Mouse (Mus musculus) kidney, postnatal 25 days (tissue): Measurements from ENCODE around the gene Cd101.

ENCODE experiments used
- DNase-seq, 2 experiments: peaks; one replicate each; pipeline ENCODE4 v3.0.0; 2021; ENCODE audit warnings: mixed read lengths in 2 of 2

Gene Cd101

DNA sequence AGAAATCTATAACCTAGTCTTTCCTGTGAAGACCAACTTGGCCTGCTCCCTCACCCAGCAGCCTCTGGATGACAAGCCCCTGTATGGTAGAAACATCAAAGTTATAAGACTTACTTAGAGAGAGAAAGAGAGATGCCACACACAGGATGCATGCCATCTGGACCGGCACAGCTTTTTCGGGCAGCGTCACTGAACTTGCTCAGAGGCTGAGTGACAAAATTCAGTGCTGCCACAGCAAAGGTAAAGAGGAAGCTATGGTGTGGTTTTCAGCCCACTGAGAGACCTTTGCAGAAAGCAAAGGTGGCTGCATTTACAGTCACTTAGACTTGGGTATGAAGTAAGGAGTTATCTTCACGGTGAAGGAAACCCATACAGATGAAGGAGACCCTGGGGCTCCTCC lies at the start of gene Cd101:
Gene Cd101 (minus strand): TSS at position 218 of the 400 bp plus-strand sequence.
- no peak for DNase-seq

DNA sequence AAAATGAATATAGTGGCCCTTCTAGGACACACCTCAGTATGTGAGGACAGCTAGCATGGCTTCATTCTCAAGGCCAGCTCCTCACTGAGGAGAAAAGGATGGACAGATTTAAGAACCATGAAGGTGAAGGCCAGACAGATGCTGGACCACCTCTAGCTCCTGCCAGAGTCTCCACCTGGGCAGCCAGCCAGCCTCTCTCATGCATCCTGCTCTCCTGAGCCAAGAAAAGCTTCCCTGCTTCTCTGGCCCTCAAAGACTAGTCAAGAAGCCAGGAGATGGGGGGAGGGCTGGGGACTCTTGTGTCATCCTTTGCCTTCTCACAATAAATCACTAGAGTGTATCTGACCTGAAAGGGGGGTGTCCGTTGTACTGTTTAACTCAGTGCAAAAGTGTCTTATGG lies 49.0 kb upstream of the Cd101 start:
- peak; percentile 66 to 67 for DNase-seq

- peak in 1 of 2 experiments; percentile 35 for DNase-seq
These were observed 48.3 kb upstream of the Cd101 start for GRCm38 (mm10) chr3:101077710-101078100.

GRCm38 (mm10) chr3:101076966-101077709 lies 47.8 kb upstream of the Cd101 start:
- DNase-seq: peak; percentile 43 to 50

- no peak for DNase-seq
These were observed 46.5 kb upstream of the Cd101 start for GRCm38 (mm10) chr3:101075866-101076265.

DNA sequence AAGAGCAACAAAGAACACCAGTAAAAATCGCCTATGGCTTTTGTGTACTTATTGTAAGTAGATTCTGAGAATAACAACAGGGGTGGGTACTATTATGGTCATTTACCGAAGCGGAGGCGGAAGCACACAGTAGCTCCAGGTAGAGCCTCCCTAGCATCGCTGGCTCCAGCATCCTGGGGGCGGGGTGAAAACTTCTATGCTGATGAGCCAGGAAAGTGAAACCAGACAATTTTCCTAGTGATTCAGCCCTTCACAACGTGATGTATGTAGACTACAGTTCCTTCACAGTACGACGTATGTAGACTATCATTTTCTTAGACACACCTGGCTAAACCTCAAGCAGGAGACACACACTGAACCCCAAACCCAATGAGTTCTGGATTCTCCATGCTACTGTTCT lies 44.0 kb upstream of the Cd101 start:
- DNase-seq: no peak

DNA sequence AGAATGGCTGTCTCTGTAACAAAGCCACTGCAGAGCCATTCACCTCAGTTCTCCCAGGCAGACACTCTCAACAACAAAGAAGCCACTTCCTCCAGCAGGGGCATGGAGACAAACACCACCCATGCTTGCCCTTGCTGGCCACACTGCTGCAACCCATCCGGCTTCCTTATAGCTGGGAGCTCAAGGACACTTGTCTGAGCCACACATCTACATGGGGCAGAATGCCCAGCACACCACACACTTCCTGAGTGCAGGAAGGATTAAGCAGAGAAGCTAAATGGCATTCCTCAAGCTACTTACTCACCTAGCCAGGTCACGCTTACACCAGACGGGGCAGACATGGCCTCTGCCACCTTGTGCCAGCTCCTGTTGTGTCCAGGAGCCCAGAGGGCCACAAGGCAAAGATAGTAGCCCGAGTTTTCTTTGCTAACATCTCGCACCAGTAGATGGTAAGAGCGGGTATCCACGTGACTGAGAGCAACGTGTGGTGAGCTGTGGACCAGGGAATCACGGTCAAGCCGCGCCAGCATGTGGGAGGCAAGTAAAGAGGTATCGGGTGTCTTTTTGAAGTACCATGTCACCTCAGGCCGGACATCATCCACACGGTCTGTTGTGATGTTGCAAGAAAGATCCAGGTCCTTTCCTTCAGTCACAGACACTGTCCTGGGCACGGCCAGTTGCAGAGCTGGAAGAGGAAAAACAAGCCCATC lies 43.3 kb upstream of the Cd101 start:
- no peak for DNase-seq

DNA sequence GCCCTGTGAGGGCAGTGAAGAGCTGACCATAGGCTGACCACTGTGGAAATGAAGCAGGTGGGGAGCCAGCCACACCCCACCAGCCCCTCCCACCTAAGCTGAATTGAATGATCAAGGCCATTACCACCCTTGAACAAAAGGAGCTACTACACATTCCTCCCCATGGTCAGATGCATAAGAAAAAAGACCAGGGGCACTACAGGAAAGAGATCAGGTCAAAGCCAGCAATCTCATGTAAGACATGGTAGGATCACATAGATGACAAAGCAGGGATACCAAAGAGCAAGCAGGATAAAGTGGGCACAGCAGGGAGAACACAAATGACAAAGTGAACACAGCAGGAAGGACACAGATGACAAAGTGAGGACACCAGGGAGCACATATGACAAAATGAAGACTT lies 42.2 kb upstream of the Cd101 start:
- DNase-seq: no peak

DNA sequence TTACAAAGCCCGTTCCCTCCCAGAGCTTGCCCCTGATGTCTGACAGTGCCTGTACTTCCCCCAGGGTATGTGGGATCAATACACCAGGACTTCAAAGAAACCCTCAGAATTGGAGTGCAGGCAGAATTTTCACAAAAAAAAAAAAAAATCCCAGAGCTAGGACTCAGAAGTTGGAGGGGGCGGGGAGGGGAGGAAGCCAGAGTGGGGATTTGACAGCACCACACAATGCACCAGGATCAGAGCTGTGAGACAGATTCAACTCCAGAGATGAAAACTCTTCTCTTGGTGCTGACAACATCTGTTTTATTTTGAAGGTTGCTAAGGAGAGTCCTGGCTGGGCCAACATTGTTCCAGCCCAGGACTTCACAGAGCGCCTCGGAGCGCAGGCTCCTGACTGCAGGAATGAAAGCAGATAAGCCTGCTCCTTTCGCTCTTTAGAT lies 41.5 kb upstream of the Cd101 start:
- no peak for DNase-seq

DNA sequence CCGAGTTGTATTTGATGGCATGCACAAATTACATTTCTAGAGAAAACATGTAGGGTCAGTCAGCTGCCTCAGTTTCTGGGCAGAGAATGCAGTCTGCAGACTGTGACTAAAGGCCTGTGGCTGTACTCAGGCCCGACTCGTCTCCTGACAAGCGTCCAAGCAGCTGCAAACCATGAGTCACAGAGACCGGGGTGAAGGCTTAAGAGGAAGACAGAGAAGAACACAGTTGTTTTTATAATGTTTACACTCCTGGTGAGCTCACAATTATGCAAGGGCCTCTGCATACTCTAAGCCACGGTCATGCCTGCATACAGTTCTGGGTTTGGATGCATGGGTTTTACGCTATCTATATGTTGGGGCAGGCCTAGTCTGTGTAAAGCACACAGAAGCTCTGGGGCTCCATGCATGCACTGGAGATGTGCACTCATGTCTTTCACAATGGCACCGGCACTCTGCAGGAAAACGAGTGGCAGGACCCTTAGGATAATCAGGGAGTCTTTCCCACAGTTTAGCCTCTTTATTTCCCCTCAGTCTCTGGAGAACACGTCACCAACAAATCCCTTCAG lies 41.0 kb upstream of the Cd101 start:
- peak; percentile 33 to 53 for DNase-seq

GRCm38 (mm10) chr3:101068701-101069100 lies 39.3 kb upstream of the Cd101 start:
- DNase-seq: no peak

GRCm38 (mm10) chr3:101066175-101066574 lies 36.8 kb upstream of the Cd101 start:
- DNase-seq: no peak

DNA sequence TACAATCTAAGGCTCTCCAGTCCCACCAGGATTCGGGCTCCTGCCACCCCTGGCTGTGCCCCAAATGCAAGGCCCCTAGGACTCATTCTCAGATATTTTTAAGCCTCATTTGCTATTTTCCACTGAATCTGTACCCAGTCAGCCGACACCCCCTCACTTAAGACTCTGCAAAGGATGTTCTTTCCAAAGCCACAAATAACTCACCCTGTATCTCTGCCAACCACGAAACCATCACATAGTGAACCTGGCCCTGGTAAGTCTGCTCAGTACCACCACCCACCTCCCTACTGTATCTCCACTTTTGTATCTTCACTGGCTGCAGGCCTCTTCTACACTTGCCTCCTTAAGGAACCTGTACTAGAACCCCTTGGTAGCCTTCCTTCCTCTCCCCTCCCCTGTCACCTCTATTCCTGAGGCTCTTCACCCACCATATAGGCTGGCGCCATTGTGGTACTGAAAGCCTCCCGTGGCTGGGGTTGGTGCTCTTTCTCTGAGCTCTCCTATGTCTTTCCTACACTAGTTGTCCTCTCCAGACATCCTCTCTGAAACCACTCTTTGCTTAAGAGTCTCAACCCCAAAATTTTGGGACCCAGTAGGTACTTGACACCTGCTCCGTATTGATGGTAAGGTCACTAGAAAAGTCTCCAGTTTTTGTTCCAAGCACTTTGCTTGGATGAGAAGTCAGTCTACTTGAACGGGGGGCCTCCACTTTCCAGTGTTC lies 32.7 kb upstream of the Cd101 start:
- DNase-seq: no peak

DNA sequence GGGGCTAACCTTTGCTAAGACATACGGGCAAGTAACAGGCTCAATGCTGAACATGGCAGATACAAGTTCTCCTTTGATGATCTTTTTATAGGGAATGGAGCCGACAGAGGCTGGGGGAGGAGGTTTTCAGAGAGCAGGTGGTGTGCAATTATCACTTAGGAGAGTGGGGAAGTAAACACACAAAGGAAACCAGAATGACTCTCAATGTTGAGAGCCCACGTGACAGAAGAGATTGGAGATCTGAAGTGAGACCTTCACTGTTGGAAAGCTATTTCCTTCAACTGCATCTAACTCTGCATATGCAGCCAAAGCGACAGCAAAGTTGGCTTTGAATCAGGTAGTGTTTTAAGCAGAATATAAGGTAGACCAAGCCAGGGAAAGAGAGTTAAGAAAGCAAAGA lies 29.9 kb upstream of the Cd101 start:
- DNase-seq: peak in 1 of 2 experiments; percentile 12

GRCm38 (mm10) chr3:101058203-101058602 lies 28.8 kb upstream of the Cd101 start:
- no peak for DNase-seq

DNA sequence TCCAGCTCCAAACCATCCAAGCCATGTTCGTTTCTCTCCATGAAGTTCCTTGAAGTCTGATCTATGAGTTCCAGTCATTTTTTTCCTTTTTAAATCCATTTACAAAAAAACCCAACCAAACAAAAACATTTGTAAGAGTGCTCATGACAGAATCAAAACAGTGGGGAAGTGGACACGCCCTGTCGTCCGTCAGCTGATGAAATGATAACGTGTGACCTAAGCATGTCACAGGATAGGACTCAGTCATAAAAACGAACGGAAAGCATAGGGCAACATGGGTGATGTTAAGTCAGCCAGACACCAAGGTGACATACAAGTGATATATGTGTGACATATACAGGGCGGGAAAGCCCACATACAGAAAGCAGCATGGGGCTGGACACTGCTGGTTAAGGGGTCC lies 25.9 kb upstream of the Cd101 start:
- DNase-seq: no peak

GRCm38 (mm10) chr3:101051601-101052000 lies 22.2 kb upstream of the Cd101 start:
- peak in 1 of 2 experiments; percentile 31 for DNase-seq

DNA sequence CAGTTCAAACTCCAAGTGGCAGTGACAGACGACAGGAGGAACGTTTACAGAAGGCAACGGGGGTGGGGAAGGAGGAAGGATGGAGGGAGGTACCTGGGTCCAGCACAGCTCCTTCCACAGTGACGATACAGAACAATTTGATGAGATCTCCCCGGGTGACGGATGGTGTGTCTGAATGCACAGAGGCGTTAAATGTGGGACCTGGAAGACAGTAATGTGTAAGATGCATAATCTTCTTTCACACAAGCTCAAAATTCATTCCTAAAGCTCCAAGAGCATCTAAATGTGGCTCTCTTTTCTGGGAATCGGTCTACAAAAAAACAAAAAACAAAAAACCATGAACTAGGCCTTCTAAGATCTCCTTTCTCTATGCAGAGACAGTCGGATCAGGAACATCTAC lies 20.6 kb upstream of the Cd101 start:
- DNase-seq: no peak

DNA sequence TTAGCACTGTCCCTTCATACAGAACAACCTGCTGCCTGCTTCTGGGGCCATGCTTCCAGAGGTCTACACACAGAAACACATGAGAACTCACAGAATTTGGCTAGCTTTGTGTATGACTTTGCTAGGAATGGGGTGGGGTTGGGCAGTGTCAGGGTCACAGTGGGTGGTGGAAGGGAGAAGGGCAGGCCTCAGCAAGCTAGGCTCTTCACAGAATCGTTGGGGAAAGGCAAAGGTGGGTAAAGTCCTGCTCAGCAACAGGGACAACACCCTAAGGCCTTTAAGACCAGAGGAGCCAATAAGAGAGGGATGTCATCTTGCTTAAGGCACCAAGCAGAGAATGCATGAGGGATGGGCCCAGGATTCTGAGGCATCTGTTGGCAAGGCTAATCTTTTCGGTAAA lies 19.4 kb upstream of the Cd101 start:
- no peak for DNase-seq

GRCm38 (mm10) chr3:101047586-101048275 lies 18.4 kb upstream of the Cd101 start:
- peak; percentile 34 to 59 for DNase-seq

- peak in 1 of 2 experiments; percentile 36 for DNase-seq
These were observed 16.1 kb upstream of the Cd101 start for GRCm38 (mm10) chr3:101045431-101045830.

DNA sequence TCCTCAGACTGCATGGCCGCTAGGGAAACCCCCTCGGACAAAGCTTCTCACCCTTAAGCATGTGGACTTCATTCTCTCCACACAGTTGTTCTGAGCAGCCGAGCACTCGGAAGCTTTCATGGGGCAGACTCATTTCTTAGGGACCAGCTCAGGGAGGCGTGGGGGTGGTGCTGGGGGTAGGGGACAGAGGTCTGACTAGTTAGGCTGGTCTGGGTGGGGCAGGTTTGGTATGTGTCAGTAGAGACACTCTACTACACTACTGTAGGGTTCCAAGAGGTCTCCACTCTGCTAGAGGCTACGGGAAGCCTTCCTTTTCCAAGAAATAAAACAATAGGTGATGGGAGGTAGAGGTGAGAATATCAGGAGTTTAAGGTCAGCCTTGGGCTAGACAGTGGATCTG lies 15.3 kb upstream of the Cd101 start:
- DNase-seq: no peak

- no peak for DNase-seq
These were observed 12.6 kb upstream of the Cd101 start for GRCm38 (mm10) chr3:101041997-101042396.
